Comparison of ENCODE assay signal across 11 mouse cellular contexts in genomic region chr5:63938575-63938974, GRCm38 (mm10). TPM values are rescaled to one million over a fixed set of nuclear protein-coding genes. Genes with fewer than 3 reads are reported as not detected.
DNase-seq lines count a peak whose midpoint lies in the region; ATAC-seq lines count a peak whose summit lies in the region.
"Had no signal": no experiment of that assay in that cellular context is flagged by ENCODE, and none has a peak within 500 bp of the region (broad histone marks: within the 10 kb centered on the region; RNA-seq: fewer than 3 reads in every experiment).

No protein-coding gene starts in this region.

- no peaks in the 10 kb centered on the region for H3K27me3 ChIP-seq in embryonic facial prominence, embryonic 13.5 days
- no peaks in the 10 kb centered on the region for H3K27me3 ChIP-seq in embryonic facial prominence, embryonic 10.5 days (replicated peaks; ENCODE audit: low read depth, poor library complexity, severe bottlenecking)
- H3K27me3 ChIP-seq in splenic B cell, adult 2 months (ENCODE audit: control insufficient read depth, insufficient read depth, low read length, poor library complexity, severe bottlenecking): no peaks in the 10 kb centered on the region
- H3K27me3 ChIP-seq: limb, embryonic 12.5 days; neural tube, embryonic 12.5 days had no signal

- H3K27ac ChIP-seq in embryonic facial prominence, embryonic 13.5 days: no peak overlapping the region
- no peak overlapping the region for H3K27ac ChIP-seq in embryonic facial prominence, embryonic 10.5 days (replicated peaks)
- H3K27ac ChIP-seq: limb, embryonic 12.5 days; neural tube, embryonic 12.5 days had no signal

- H3K36me3 ChIP-seq in embryonic facial prominence, embryonic 13.5 days: peaks cover 26% of the 10 kb centered on the region
- peaks cover 29% of the 10 kb centered on the region for H3K36me3 ChIP-seq in embryonic facial prominence, embryonic 10.5 days (replicated peaks)
- peaks cover 2% of the 10 kb centered on the region; the same call in 1 of the 2 replicates for H3K36me3 ChIP-seq in splenic B cell, adult 2 months (ENCODE audit: control insufficient read depth, insufficient read depth, low read length, poor library complexity, severe bottlenecking)
- H3K36me3 ChIP-seq: neural tube, embryonic 12.5 days had no signal

- H3K4me1 ChIP-seq in embryonic facial prominence, embryonic 13.5 days: 0 out of 2 replicates have a peak, but pooled peaks cover 3% of the 10 kb centered on the region
- peaks cover 4% of the 10 kb centered on the region for H3K4me1 ChIP-seq in embryonic facial prominence, embryonic 10.5 days
- H3K4me1 ChIP-seq: limb, embryonic 12.5 days; neural tube, embryonic 12.5 days had no signal

- H3K9me3 ChIP-seq in embryonic facial prominence, embryonic 13.5 days: no peaks in the 10 kb centered on the region
- no peaks in the 10 kb centered on the region for H3K9me3 ChIP-seq in embryonic facial prominence, embryonic 10.5 days
- H3K9me3 ChIP-seq: limb, embryonic 12.5 days; neural tube, embryonic 12.5 days had no signal

- no peak for ATAC-seq in embryonic facial prominence, embryonic 13.5 days (ENCODE audit: insufficient number of reproducible peaks, insufficient read depth, low FRiP score, low TSS enrichment, low read depth)
- no peak for ATAC-seq in megakaryocyte-erythroid progenitor cell, adult 5-6 weeks (replicated peaks; ENCODE audit: low FRiP score, low TSS enrichment, poor library complexity, severe bottlenecking)

- H3K9ac ChIP-seq in embryonic facial prominence, embryonic 13.5 days: 0 out of 2 replicates have a peak overlapping the region, but pooled peaks have one; percentile 21
- H3K9ac ChIP-seq: limb, embryonic 12.5 days; neural tube, embryonic 12.5 days had no signal

- WGBS in embryonic facial prominence, embryonic 13.5 days: 80% methylated on average over 4 of the region's 4 CpGs
- WGBS in embryonic facial prominence, embryonic 10.5 days: 85% methylated on average over 4 of the region's 4 CpGs

- H3K4me3 ChIP-seq in embryonic facial prominence, embryonic 13.5 days: no peak overlapping the region
- no peak overlapping the region for H3K4me3 ChIP-seq in embryonic facial prominence, embryonic 10.5 days
- H3K4me3 ChIP-seq: limb, embryonic 12.5 days; neural tube, embryonic 12.5 days had no signal

- H3K4me2 ChIP-seq in embryonic facial prominence, embryonic 13.5 days: no peak overlapping the region
- H3K4me2 ChIP-seq: limb, embryonic 12.5 days; neural tube, embryonic 12.5 days had no signal

- no peak for DNase-seq in embryonic facial prominence, embryonic 10.5 days (ENCODE audit: low spot score)
- peak; percentile 39 for DNase-seq in urinary bladder, postnatal 14 days (ENCODE audit: low spot score)
- no peak for DNase-seq in urinary bladder, postnatal 25 days (ENCODE audit: low spot score)
- peak; percentile 18 for DNase-seq in lung, postnatal 14 days
- peak; percentile 89 for DNase-seq in splenic B cell, adult 2 months (ENCODE audit: low read depth, low spot score)
- no peak for DNase-seq in cerebellum, adult 8-10 months
- DNase-seq: kidney, adult 8-10 months had no signal

RNA-seq across cellular contexts. Expression of gene Rell1, which starts 30.1 kb away (rescaled TPM):
- polyA plus RNA-seq in embryonic facial prominence, embryonic 13.5 days (2015; fragmentation: Nextera tagmentation; extraction: Ambion mirVana): 25.7 and 25.9 TPM in 2 replicates
- 13.9 and 14.0 TPM in 2 replicates for polyA plus RNA-seq in embryonic facial prominence, embryonic 10.5 days (2016; fragmentation: Nextera tagmentation; extraction: Ambion mirVana)
- 7.0 and 8.5 TPM in 2 replicates for total RNA-seq in megakaryocyte-erythroid progenitor cell, adult 5-6 weeks (2014; fragmentation: Nextera tagmentation)
- 13.1 and 14.6 TPM in 2 replicates for total RNA-seq in megakaryocyte-erythroid progenitor cell, adult 5-6 weeks (2017)

Comparison
In these comparisons a context has a peak if more than half of its experiments do, and no peak if none do; other contexts are left out.
1. DNase-seq: peak in urinary bladder, postnatal 14 days (single experiment), lung, postnatal 14 days (single experiment) and splenic B cell, adult 2 months (single experiment); none in embryonic facial prominence, embryonic 10.5 days (single experiment), urinary bladder, postnatal 25 days (single experiment) and cerebellum, adult 8-10 months (single experiment).